Mouse (Mus musculus) stomach, embryonic 15.5 days (tissue): ENCODE results near the gene Kdm2a. TPM values are rescaled to one million over a fixed set of nuclear protein-coding genes. Genes with fewer than 3 reads are reported as not detected.

ENCODE experiments used
- ATAC-seq: fragments of 200-750 bp; cut with Nextera tagmentation; 2 replicates; pipeline ENCODE4 v1.8.0; 2017; ENCODE audit warnings: low read depth, moderate number of reproducible peaks, moderate TSS enrichment; ENCODE audit not compliant: insufficient read depth, low FRiP score
- H3K27ac ChIP-seq: fragments of 300-500 bp; sonication (generic); 2 replicates; pipeline ENCODE4 v1.5.1; 2015; ENCODE audit warnings: mild to moderate bottlenecking, inconsistent platforms
- H3K27me3 ChIP-seq: fragments of 300-500 bp; sonication (generic); replicated peaks from 2 replicates; pipeline ENCODE4 v1.6.1; 2015; ENCODE audit warnings: inconsistent platforms
- H3K36me3 ChIP-seq: fragments of 300-500 bp; sonication (generic); 2 replicates; pipeline ENCODE4 v1.6.1; 2015; ENCODE audit warnings: inconsistent platforms
- H3K4me1 ChIP-seq: fragments of 300-500 bp; sonication (generic); 2 replicates; pipeline ENCODE4 v1.6.1; 2015; ENCODE audit warnings: inconsistent platforms
- H3K4me2 ChIP-seq: fragments of 300-500 bp; sonication (generic); 2 replicates; pipeline ENCODE4 v1.6.1; 2015; ENCODE audit warnings: mild to moderate bottlenecking, inconsistent platforms
- H3K4me3 ChIP-seq: fragments of 300-500 bp; sonication (generic); replicated peaks from 2 replicates; pipeline ENCODE4 v1.5.1; 2015; ENCODE audit warnings: inconsistent platforms
- H3K9ac ChIP-seq: fragments of 300-500 bp; sonication (generic); 2 replicates; pipeline ENCODE4 v1.6.1; 2015; ENCODE audit warnings: inconsistent platforms
- H3K9me3 ChIP-seq: fragments of 300-500 bp; sonication (generic); 2 replicates; pipeline ENCODE4 v1.6.1; 2016; ENCODE audit warnings: inconsistent platforms
- WGBS: fragments of 180-500 bp; shearing (Covaris S2); methylation state at CpG from one replicate; pipeline ENCODE4 v1.1.7; 2015; 5-methylcytosine and 5-hydroxymethylcytosine counted together
- polyA plus RNA-seq: library from polyadenylated mRNA; unstranded; fragments of >200 nt; fragmentation: Nextera tagmentation; extraction: Ambion mirVana; gene quantifications from 2 replicates; pipeline ENCODE4 v1.2.1, GENCODE M21; 2015

Gene Kdm2a
- polyA plus RNA-seq, 1 experiment from 2014 or later: 37.2 TPM

GRCm38 (mm10) chr19:4302936-4303639, 95.0 kb downstream of the Kdm2a start:
- WGBS: 59% methylated on average over 7 of the region's 7 CpGs
- H3K27ac ChIP-seq: peak overlapping the region; percentile 86
- H3K4me3 ChIP-seq: peak overlapping the region; percentile 23; the same call in 1 of the 2 replicates
- H3K4me2 ChIP-seq: peak overlapping the region; percentile 71
- no peaks in the 10 kb centered on the region for H3K27me3 ChIP-seq
- no peak overlapping the region; the same call in 1 of the 2 replicates for H3K9ac ChIP-seq
- H3K36me3 ChIP-seq: no peaks in the 10 kb centered on the region
- peaks cover 67% of the 10 kb centered on the region for H3K4me1 ChIP-seq
- no peak for ATAC-seq
- no peaks in the 10 kb centered on the region for H3K9me3 ChIP-seq

GRCm38 (mm10) chr19:4301735-4302651, 96.1 kb downstream of the Kdm2a start:
- no peak overlapping the region; the same call in 1 of the 2 replicates for H3K9ac ChIP-seq
- no peaks in the 10 kb centered on the region for H3K36me3 ChIP-seq
- peak overlapping the region; percentile 71 for H3K4me2 ChIP-seq
- H3K9me3 ChIP-seq: no peaks in the 10 kb centered on the region
- H3K4me3 ChIP-seq: peak overlapping the region; percentile 23
- no peaks in the 10 kb centered on the region for H3K27me3 ChIP-seq
- ATAC-seq: no peak
- H3K4me1 ChIP-seq: peaks cover 73% of the 10 kb centered on the region
- WGBS: 22% methylated on average over 21 of the region's 21 CpGs
- H3K27ac ChIP-seq: peak overlapping the region; percentile 86

- Histone ChIP-seq H3K4me1 (peaks cover 68% of the 10 kb centered on the region), H3K27me3 (no peaks in the 10 kb centered on the region), H3K4me3 (0 out of 2 replicates have a peak overlapping the region, but pooled peaks have one; percentile 23), H3K9ac (no peak overlapping the region), H3K27ac (peak overlapping the region; percentile 86), H3K4me2 (peak overlapping the region; percentile 71), H3K9me3 (no peaks in the 10 kb centered on the region), H3K36me3 (no peaks in the 10 kb centered on the region)
- 63% methylated on average over 11 of the region's 11 CpGs for WGBS
- ATAC-seq: no peak
Observed at GRCm38 (mm10) chr19:4300852-4301734, 97.0 kb downstream of the Kdm2a start.

GRCm38 (mm10) chr19:4300271-4300704, 97.8 kb downstream of the Kdm2a start:
- H3K27me3 ChIP-seq: no peaks in the 10 kb centered on the region
- peak; percentile 29; the same call in 1 of the 2 replicates for ATAC-seq
- WGBS: 50% methylated on average over 7 of the region's 7 CpGs
- no peaks in the 10 kb centered on the region for H3K36me3 ChIP-seq
- H3K9ac ChIP-seq: no peak overlapping the region
- H3K4me1 ChIP-seq: peaks cover 68% of the 10 kb centered on the region
- H3K4me2 ChIP-seq: peak overlapping the region; percentile 71; the same call in 1 of the 2 replicates
- H3K9me3 ChIP-seq: no peaks in the 10 kb centered on the region
- H3K27ac ChIP-seq: peak overlapping the region; percentile 86
- no peak overlapping the region for H3K4me3 ChIP-seq

GRCm38 (mm10) chr19:4299574-4300270, 98.4 kb downstream of the Kdm2a start:
- Histone ChIP-seq H3K4me1 (peaks cover 63% of the 10 kb centered on the region), H3K27ac (peak overlapping the region; percentile 86), H3K4me3 (no peak overlapping the region), H3K9me3 (no peaks in the 10 kb centered on the region), H3K9ac (no peak overlapping the region), H3K36me3 (no peaks in the 10 kb centered on the region), H3K4me2 (peak overlapping the region; percentile 4), H3K27me3 (no peaks in the 10 kb centered on the region)
- ATAC-seq: no peak
- 71% methylated on average over 6 of the region's 6 CpGs for WGBS

- Histone ChIP-seq H3K4me3 (no peak overlapping the region), H3K4me2 (no peak overlapping the region)
- no peak for ATAC-seq
Observed at GRCm38 (mm10) chr19:4299126-4299525, 99.0 kb downstream of the Kdm2a start.

GRCm38 (mm10) chr19:4298322-4299121, 99.6 kb downstream of the Kdm2a start:
- Histone ChIP-seq H3K4me2 (no peak overlapping the region), H3K9ac (no peak overlapping the region), H3K9me3 (no peaks in the 10 kb centered on the region), H3K4me1 (peaks cover 54% of the 10 kb centered on the region), H3K4me3 (no peak overlapping the region), H3K36me3 (no peaks in the 10 kb centered on the region), H3K27ac (peak overlapping the region; percentile 86; the same call in 1 of the 2 replicates), H3K27me3 (no peaks in the 10 kb centered on the region)
- 85% methylated on average over 17 of the region's 17 CpGs for WGBS
- ATAC-seq: no peak

More at GRCm38 (mm10) chr19:4299126-4299525, 99.0 kb downstream of the Kdm2a start:
- Histone ChIP-seq H3K36me3 (no peaks in the 10 kb centered on the region), H3K4me1 (peaks cover 60% of the 10 kb centered on the region), H3K27me3 (no peaks in the 10 kb centered on the region), H3K9ac (no peak overlapping the region), H3K9me3 (no peaks in the 10 kb centered on the region), H3K27ac (peak overlapping the region; percentile 86)
- WGBS: 86% methylated on average over 7 of the region's 7 CpGs

GRCm38 (mm10) chr19:4297851-4298250, 100.2 kb downstream of the Kdm2a start:
- Histone ChIP-seq H3K27ac (peak overlapping the region; percentile 45; the same call in 1 of the 2 replicates), H3K4me1 (peaks cover 48% of the 10 kb centered on the region)
- 83% methylated on average over 5 of the region's 5 CpGs for WGBS

GRCm38 (mm10) chr19:4296611-4297010, 101.5 kb downstream of the Kdm2a start:
- no peaks in the 10 kb centered on the region for H3K27me3 ChIP-seq
- no peak overlapping the region for H3K4me3 ChIP-seq
- ATAC-seq: no peak
- peaks cover 9% of the 10 kb centered on the region for H3K36me3 ChIP-seq
- H3K27ac ChIP-seq: peak overlapping the region; percentile 13
- H3K9ac ChIP-seq: no peak overlapping the region
- WGBS: 68% methylated on average over 2 of the region's 2 CpGs
- H3K4me2 ChIP-seq: no peak overlapping the region
- H3K4me1 ChIP-seq: peaks cover 35% of the 10 kb centered on the region
- no peaks in the 10 kb centered on the region for H3K9me3 ChIP-seq

More at GRCm38 (mm10) chr19:4297851-4298250, 100.2 kb downstream of the Kdm2a start:
- no peak overlapping the region for H3K9ac ChIP-seq
- no peaks in the 10 kb centered on the region for H3K36me3 ChIP-seq
- no peaks in the 10 kb centered on the region for H3K9me3 ChIP-seq
- no peak overlapping the region for H3K4me3 ChIP-seq
- no peak overlapping the region for H3K4me2 ChIP-seq
- H3K27me3 ChIP-seq: no peaks in the 10 kb centered on the region
- no peak for ATAC-seq

- Histone ChIP-seq H3K36me3 (peaks cover 21% of the 10 kb centered on the region), H3K27me3 (no peaks in the 10 kb centered on the region), H3K27ac (no peak overlapping the region), H3K4me1 (peaks cover 23% of the 10 kb centered on the region), H3K9me3 (no peaks in the 10 kb centered on the region), H3K4me2 (no peak overlapping the region), H3K4me3 (no peak overlapping the region), H3K9ac (no peak overlapping the region)
- 79% methylated on average over 4 of the region's 4 CpGs for WGBS
- no peak for ATAC-seq
Observed at GRCm38 (mm10) chr19:4295391-4295790, 102.7 kb downstream of the Kdm2a start.
